Mouse (Mus musculus): ENCODE data around the gene Zbtb4.

Gene Zbtb4

GRCm38 (mm10) chr11:69804972-69805909 is 39.5 kb downstream of the Zbtb4 start, which contains the start of gene Tmem102:
Gene Tmem102, minus strand, starts transcription at chr11:69805624.
- H3K4me1 ChIP-seq (replicated peaks; ENCODE audit: low read depth, low read length): peaks cover 55% of the 10 kb centered on the region
- H3K36me3 ChIP-seq (ENCODE audit: insufficient read depth, low read length): no peaks in the 10 kb centered on the region
- TF ChIP-seq CTCF (conservative IDR thresholded peaks at IDR 0.05; ENCODE audit: low read length) (no peak), POU5F1 (IDR thresholded peaks at IDR 0.05; ENCODE audit: borderline replicate concordance, low read length) (no peak), NANOG (IDR thresholded peaks at IDR 0.05; ENCODE audit: borderline replicate concordance, low read length) (no peak)
- peaks cover 49% of the 10 kb centered on the region for H3K27me3 ChIP-seq (ENCODE audit: insufficient read depth, low read length)
- H3K4me3 ChIP-seq (replicated peaks; ENCODE audit: low read length): peak within 1 kb of the TSS; percentile 83
- H3K9me3 ChIP-seq (ENCODE audit: low read length): no peaks in the 10 kb centered on the region

GRCm38 (mm10) chr11:69806378-69806777 is 40.7 kb downstream of the Zbtb4 start:
- Histone ChIP-seq H3K4me3 (replicated peaks; ENCODE audit: low read length) (no peak overlapping the region), H3K27me3 (ENCODE audit: insufficient read depth, low read length) (peaks cover 50% of the 10 kb centered on the region), H3K4me1 (replicated peaks; ENCODE audit: low read depth, low read length) (peaks cover 44% of the 10 kb centered on the region), H3K9me3 (ENCODE audit: low read length) (no peaks in the 10 kb centered on the region), H3K36me3 (ENCODE audit: insufficient read depth, low read length) (no peaks in the 10 kb centered on the region)
- TF ChIP-seq CTCF (conservative IDR thresholded peaks at IDR 0.05; ENCODE audit: low read length) (peak; percentile 27), NANOG (IDR thresholded peaks at IDR 0.05; ENCODE audit: borderline replicate concordance, low read length) (no peak)

GRCm38 (mm10) chr11:69807641-69808040 is 41.9 kb downstream of the Zbtb4 start:
- Histone ChIP-seq H3K4me3 (replicated peaks; ENCODE audit: low read length) (no peak overlapping the region), H3K36me3 (ENCODE audit: insufficient read depth, low read length) (no peaks in the 10 kb centered on the region), H3K9me3 (ENCODE audit: low read length) (no peaks in the 10 kb centered on the region), H3K4me1 (replicated peaks; ENCODE audit: low read depth, low read length) (peaks cover 32% of the 10 kb centered on the region), H3K27me3 (ENCODE audit: insufficient read depth, low read length) (peaks cover 46% of the 10 kb centered on the region)
- TF ChIP-seq POU5F1 (IDR thresholded peaks at IDR 0.05; ENCODE audit: borderline replicate concordance, low read length) (no peak), NANOG (IDR thresholded peaks at IDR 0.05; ENCODE audit: borderline replicate concordance, low read length) (no peak), CTCF (conservative IDR thresholded peaks at IDR 0.05; ENCODE audit: low read length) (no peak)

GRCm38 (mm10) chr11:69810280-69810679 is 44.6 kb downstream of the Zbtb4 start:
- no peak for TF ChIP-seq POU5F1 (IDR thresholded peaks at IDR 0.05; ENCODE audit: borderline replicate concordance, low read length)
- TF ChIP-seq CTCF (conservative IDR thresholded peaks at IDR 0.05; ENCODE audit: low read length): no peak
- no peak for TF ChIP-seq NANOG (IDR thresholded peaks at IDR 0.05; ENCODE audit: borderline replicate concordance, low read length)
- peaks cover 38% of the 10 kb centered on the region for H3K27me3 ChIP-seq (ENCODE audit: insufficient read depth, low read length)
- peaks cover 13% of the 10 kb centered on the region for H3K4me1 ChIP-seq (replicated peaks; ENCODE audit: low read depth, low read length)
- no peaks in the 10 kb centered on the region for H3K9me3 ChIP-seq (ENCODE audit: low read length)
- H3K36me3 ChIP-seq (ENCODE audit: insufficient read depth, low read length): no peaks in the 10 kb centered on the region
- H3K4me3 ChIP-seq (replicated peaks; ENCODE audit: low read length): no peak overlapping the region

GRCm38 (mm10) chr11:69815155-69815554 is 49.4 kb downstream of the Zbtb4 start, which contains the start of gene Gm39566:
Gene Gm39566, minus strand, starts transcription at chr11:69815298.
- Histone ChIP-seq H3K4me1 (replicated peaks; ENCODE audit: low read depth, low read length) (peaks cover 21% of the 10 kb centered on the region), H3K4me3 (replicated peaks; ENCODE audit: low read length) (no peak within 1 kb of the TSS), H3K36me3 (ENCODE audit: insufficient read depth, low read length) (no peaks in the 10 kb centered on the region), H3K9me3 (ENCODE audit: low read length) (no peaks in the 10 kb centered on the region), H3K27me3 (ENCODE audit: insufficient read depth, low read length) (peaks cover 61% of the 10 kb centered on the region)
- TF ChIP-seq NANOG (IDR thresholded peaks at IDR 0.05; ENCODE audit: borderline replicate concordance, low read length) (no peak; the same call in 1 of the 2 replicates), POU5F1 (IDR thresholded peaks at IDR 0.05; ENCODE audit: borderline replicate concordance, low read length) (no peak), CTCF (conservative IDR thresholded peaks at IDR 0.05; ENCODE audit: low read length) (0 out of 2 replicates have a peak, but pooled peaks have one; percentile 15)

GRCm38 (mm10) chr11:69816520-69816919 is 50.8 kb downstream of the Zbtb4 start:
- H3K4me1 ChIP-seq (replicated peaks; ENCODE audit: low read depth, low read length): peaks cover 21% of the 10 kb centered on the region
- H3K9me3 ChIP-seq (ENCODE audit: low read length): no peaks in the 10 kb centered on the region
- H3K36me3 ChIP-seq (ENCODE audit: insufficient read depth, low read length): no peaks in the 10 kb centered on the region
- H3K4me3 ChIP-seq (replicated peaks; ENCODE audit: low read length): peak overlapping the region; percentile 54
- TF ChIP-seq NANOG (IDR thresholded peaks at IDR 0.05; ENCODE audit: borderline replicate concordance, low read length) (no peak), CTCF (conservative IDR thresholded peaks at IDR 0.05; ENCODE audit: low read length) (no peak), POU5F1 (IDR thresholded peaks at IDR 0.05; ENCODE audit: borderline replicate concordance, low read length) (no peak)
- peaks cover 52% of the 10 kb centered on the region for H3K27me3 ChIP-seq (ENCODE audit: insufficient read depth, low read length)

- H3K4me1 ChIP-seq (replicated peaks; ENCODE audit: low read depth, low read length): peaks cover 21% of the 10 kb centered on the region
- H3K36me3 ChIP-seq (ENCODE audit: insufficient read depth, low read length): no peaks in the 10 kb centered on the region
- H3K9me3 ChIP-seq (ENCODE audit: low read length): no peaks in the 10 kb centered on the region
- peaks cover 41% of the 10 kb centered on the region for H3K27me3 ChIP-seq (ENCODE audit: insufficient read depth, low read length)
- TF ChIP-seq NANOG (IDR thresholded peaks at IDR 0.05; ENCODE audit: borderline replicate concordance, low read length) (no peak), POU5F1 (IDR thresholded peaks at IDR 0.05; ENCODE audit: borderline replicate concordance, low read length) (no peak), CTCF (conservative IDR thresholded peaks at IDR 0.05; ENCODE audit: low read length) (no peak)
- H3K4me3 ChIP-seq (replicated peaks; ENCODE audit: low read length): peak within 1 kb of the TSS; percentile 54
Observed at GRCm38 (mm10) chr11:69818365-69818764, 52.7 kb downstream of the Zbtb4 start, which contains the start of gene Spem2. Gene Spem2, minus strand, starts transcription at chr11:69818465.

- Histone ChIP-seq H3K27me3 (ENCODE audit: insufficient read depth, low read length) (peaks cover 42% of the 10 kb centered on the region), H3K4me1 (replicated peaks; ENCODE audit: low read depth, low read length) (peaks cover 26% of the 10 kb centered on the region), H3K9me3 (ENCODE audit: low read length) (no peaks in the 10 kb centered on the region), H3K36me3 (ENCODE audit: insufficient read depth, low read length) (no peaks in the 10 kb centered on the region), H3K4me3 (replicated peaks; ENCODE audit: low read length) (no peak overlapping the region)
- no peak for TF ChIP-seq CTCF (conservative IDR thresholded peaks at IDR 0.05; ENCODE audit: low read length)
- no peak for TF ChIP-seq POU5F1 (IDR thresholded peaks at IDR 0.05; ENCODE audit: borderline replicate concordance, low read length)
- TF ChIP-seq NANOG (IDR thresholded peaks at IDR 0.05; ENCODE audit: borderline replicate concordance, low read length): no peak
Observed at GRCm38 (mm10) chr11:69818871-69819270, 53.2 kb downstream of the Zbtb4 start.
